Mouse (Mus musculus): ENCODE measurements around the gene Mfsd2a.

The Mfsd2a gene

GRCm38 (mm10) chr4:122961100-122961567, at the start of gene Mfsd2a:
Gene Mfsd2a (minus strand): TSS chr4:122961188.
- DNase-seq (ENCODE audit: low read depth) = peak; percentile 85

GRCm38 (mm10) chr4:123005054-123005966, 44.3 kb upstream of the Mfsd2a start:
- DNase-seq (ENCODE audit: low read depth) = no peak

- DNase-seq (ENCODE audit: low read depth) = no peak
These were observed 39.8 kb upstream of the Mfsd2a start for GRCm38 (mm10) chr4:123000617-123001342.

GRCm38 (mm10) chr4:123000130-123000529, 39.1 kb upstream of the Mfsd2a start:
- DNase-seq (ENCODE audit: low read depth) = no peak

- no peak for DNase-seq (ENCODE audit: low read depth)
These were observed 38.3 kb upstream of the Mfsd2a start for GRCm38 (mm10) chr4:122999263-122999691.

GRCm38 (mm10) chr4:122998537-122999262, 37.7 kb upstream of the Mfsd2a start:
- no peak for DNase-seq (ENCODE audit: low read depth)

GRCm38 (mm10) chr4:122996618-122997381, 35.8 kb upstream of the Mfsd2a start:
- DNase-seq (ENCODE audit: low read depth) = peak; percentile 47

- peak; percentile 41 for DNase-seq (ENCODE audit: low read depth)
These were observed 35.2 kb upstream of the Mfsd2a start for GRCm38 (mm10) chr4:122996221-122996617.

- peak; percentile 86 for DNase-seq (ENCODE audit: low read depth)
These were observed 34.6 kb upstream of the Mfsd2a start, which contains the start of gene Mycl for GRCm38 (mm10) chr4:122995404-122996220. Gene Mycl (plus strand): TSS chr4:122995652.

- DNase-seq (ENCODE audit: low read depth) = no peak
These were observed 31.3 kb upstream of the Mfsd2a start for GRCm38 (mm10) chr4:122992276-122992675.

- no peak for DNase-seq (ENCODE audit: low read depth)
These were observed 30.2 kb upstream of the Mfsd2a start for GRCm38 (mm10) chr4:122991177-122991576.

GRCm38 (mm10) chr4:122988004-122988403, 27.0 kb upstream of the Mfsd2a start:
- peak; percentile 54 for DNase-seq (ENCODE audit: low read depth)

GRCm38 (mm10) chr4:122987421-122987820, 26.4 kb upstream of the Mfsd2a start:
- DNase-seq (ENCODE audit: low read depth) = no peak

- DNase-seq (ENCODE audit: low read depth) = peak; percentile 87
These were observed 24.1 kb upstream of the Mfsd2a start for GRCm38 (mm10) chr4:122985110-122985509.

GRCm38 (mm10) chr4:122983486-122984261, 22.7 kb upstream of the Mfsd2a start:
- peak; percentile 69 for DNase-seq (ENCODE audit: low read depth)

- DNase-seq (ENCODE audit: low read depth) = no peak
These were observed 21.5 kb upstream of the Mfsd2a start for GRCm38 (mm10) chr4:122982537-122982936.

GRCm38 (mm10) chr4:122981930-122982329, 20.9 kb upstream of the Mfsd2a start:
- no peak for DNase-seq (ENCODE audit: low read depth)

- no peak for DNase-seq (ENCODE audit: low read depth)
These were observed 20.2 kb upstream of the Mfsd2a start for GRCm38 (mm10) chr4:122981238-122981637.

GRCm38 (mm10) chr4:122980684-122981083, 19.7 kb upstream of the Mfsd2a start:
- DNase-seq (ENCODE audit: low read depth) = no peak

- DNase-seq (ENCODE audit: low read depth) = no peak
These were observed 18.8 kb upstream of the Mfsd2a start for GRCm38 (mm10) chr4:122979826-122980225.
